Mouse (Mus musculus) liver, adult 2 months (tissue): ENCODE data around the gene Sarnp.

ENCODE experiments used
- CTCF ChIP-seq: fragments of 200-500 bp; IDR thresholded peaks from 2 replicates; pipeline ENCODE4 v1.5.1; 2011; ENCODE audit warnings: low read depth, low read length, control low read depth
- POLR2A ChIP-seq: fragments of 200-500 bp; IDR thresholded peaks from 2 replicates; pipeline ENCODE4 v1.6.1; 2011; ENCODE audit warnings: low read length, control low read depth; ENCODE audit not compliant: insufficient read depth; ENCODE audit errors: extremely low read depth

GRCm38 (mm10) chr10:128846664-128847063 is 29.5 kb downstream of the Sarnp start:
- TF ChIP-seq CTCF = no peak
- TF ChIP-seq POLR2A = no peak
